In genomic region chr17:26095121-26095740, GRCm38 (mm10) we compare ENCODE assay signal across 8 mouse cellular contexts. TPM values are rescaled to one million over a fixed set of nuclear protein-coding genes. Genes with fewer than 3 reads are reported as not detected.
DNase-seq lines count a peak whose midpoint lies in the region; ATAC-seq lines count a peak whose summit lies in the region.

Nme4 (minus strand) TSS chr17:26095602.

- H3K4me2 ChIP-seq in heart, embryonic 12.5 days: peak within 1 kb of the TSS; percentile 73
- H3K4me2 ChIP-seq in liver, embryonic 13.5 days: peak within 1 kb of the TSS; percentile 95
- peak within 1 kb of the TSS; percentile 87 for H3K4me2 ChIP-seq in neural tube, embryonic 12.5 days (replicated peaks)

- H3K27me3 ChIP-seq in heart, embryonic 12.5 days (replicated peaks): no peaks in the 10 kb centered on the region
- H3K27me3 ChIP-seq in liver, embryonic 13.5 days: no peaks in the 10 kb centered on the region
- H3K27me3 ChIP-seq in neural tube, embryonic 12.5 days (replicated peaks): no peaks in the 10 kb centered on the region

- ATAC-seq in heart, embryonic 12.5 days (ENCODE audit: insufficient number of reproducible peaks, low FRiP score): peak; percentile 79
- ATAC-seq in liver, embryonic 13.5 days (ENCODE audit: low read depth): peak; percentile 86
- peak; percentile 64 for ATAC-seq in neural tube, embryonic 12.5 days (ENCODE audit: low FRiP score, low read depth)

- 3% methylated on average over 47 of the region's 47 CpGs for WGBS in heart, embryonic 12.5 days
- WGBS in liver, embryonic 13.5 days (ENCODE audit: insufficient replicate concordance): 2% methylated on average over 47 of the region's 47 CpGs
- 3% methylated on average over 47 of the region's 47 CpGs for WGBS in neural tube, embryonic 12.5 days

- peaks cover 11% of the 10 kb centered on the region for H3K4me1 ChIP-seq in heart, embryonic 12.5 days (replicated peaks)
- H3K4me1 ChIP-seq in liver, embryonic 13.5 days (replicated peaks): peaks cover 39% of the 10 kb centered on the region
- H3K4me1 ChIP-seq in neural tube, embryonic 12.5 days: no peaks in the 10 kb centered on the region

- peak within 1 kb of the TSS; percentile 81 for H3K9ac ChIP-seq in heart, embryonic 12.5 days
- H3K9ac ChIP-seq in liver, embryonic 13.5 days: peak within 1 kb of the TSS; percentile 77
- H3K9ac ChIP-seq in neural tube, embryonic 12.5 days: peak within 1 kb of the TSS; percentile 78

- peaks cover 19% of the 10 kb centered on the region for H3K36me3 ChIP-seq in heart, embryonic 12.5 days
- peaks cover 15% of the 10 kb centered on the region for H3K36me3 ChIP-seq in liver, embryonic 13.5 days
- peaks cover 4% of the 10 kb centered on the region; the same call in 1 of the 2 replicates for H3K36me3 ChIP-seq in neural tube, embryonic 12.5 days

- H3K4me3 ChIP-seq in heart, embryonic 12.5 days: peak within 1 kb of the TSS; percentile 60
- peak within 1 kb of the TSS; percentile 71 for H3K4me3 ChIP-seq in liver, embryonic 13.5 days (replicated peaks)
- peak within 1 kb of the TSS; percentile 56 for H3K4me3 ChIP-seq in neural tube, embryonic 12.5 days

- H3K9me3 ChIP-seq in heart, embryonic 12.5 days (replicated peaks): no peaks in the 10 kb centered on the region
- H3K9me3 ChIP-seq in liver, embryonic 13.5 days (replicated peaks): no peaks in the 10 kb centered on the region
- H3K9me3 ChIP-seq in neural tube, embryonic 12.5 days: no peaks in the 10 kb centered on the region

- peak within 1 kb of the TSS; percentile 26; the same call in 1 of the 2 replicates for H3K27ac ChIP-seq in heart, embryonic 12.5 days (ENCODE audit: poor library complexity, severe bottlenecking)
- peak within 1 kb of the TSS; percentile 81 for H3K27ac ChIP-seq in liver, embryonic 13.5 days
- H3K27ac ChIP-seq in neural tube, embryonic 12.5 days: no peak within 1 kb of the TSS

- DNase-seq in B cell, adult 2 months: peak; percentile 62 to 64
- peak; percentile 73 for DNase-seq in adrenal gland, postnatal 10 days
- DNase-seq in embryo, embryonic 9.5 days (ENCODE audit: extremely low spot score): peak; percentile 83
- DNase-seq in kidney, postnatal 14 days: peak; percentile 62
- peak; percentile 78 for DNase-seq in liver, embryonic 13.5 days
- DNase-seq in testis, postnatal 14 days (ENCODE audit: low spot score): peak; percentile 51

RNA-seq across cellular contexts. Expression of gene Nme4, which starts in this region (rescaled TPM):
- 1 to 10 TPM; 4.5 to 6.5 TPM for total RNA-seq in adrenal gland, postnatal 10 days (2021)
- polyA plus RNA-seq in heart, embryonic 12.5 days (2016; fragmentation: Nextera tagmentation; extraction: Ambion mirVana): 65.9 and 69.0 TPM in 2 replicates
- polyA plus RNA-seq in liver, embryonic 13.5 days (2015; fragmentation: Nextera tagmentation; extraction: Ambion mirVana): 56.2 and 58.8 TPM in 2 replicates
- 50.8 and 54.4 TPM in 2 replicates for polyA plus RNA-seq in neural tube, embryonic 12.5 days (2016; fragmentation: Nextera tagmentation; extraction: Ambion mirVana)
